Mouse (Mus musculus) lung, postnatal 0 days (tissue): ENCODE data around the gene Pcyox1. TPM values are rescaled to one million over a fixed set of nuclear protein-coding genes. Genes with fewer than 3 reads are reported as not detected.

Experiments used
- ATAC-seq: fragments of 200-750 bp; cut with Nextera tagmentation; 2 replicates; pipeline ENCODE4 v1.8.0; 2017; ENCODE audit warnings: moderate library complexity
- DNase-seq: peaks from one replicate; pipeline ENCODE4 v3.0.0-alpha.2; 2016; ENCODE audit warnings: low spot score
- H3K27ac ChIP-seq: fragments of 300-500 bp; sonication (generic); 2 replicates; pipeline ENCODE4 v1.5.1; 2014; ENCODE audit warnings: antibody characterized with exemption, mild to moderate bottlenecking, low read length, mixed read lengths
- H3K27me3 ChIP-seq: fragments of 300-500 bp; sonication (generic); replicated peaks from 2 replicates; pipeline ENCODE4 v1.6.1; 2014; ENCODE audit warnings: low read length, mixed read lengths; ENCODE audit not compliant: insufficient read depth
- H3K36me3 ChIP-seq: fragments of 300-500 bp; sonication (generic); 2 replicates; pipeline ENCODE4 v1.6.1; 2014; ENCODE audit warnings: low read length, mixed read lengths; ENCODE audit not compliant: insufficient read depth
- H3K4me1 ChIP-seq: fragments of 300-500 bp; sonication (generic); 2 replicates; pipeline ENCODE4 v1.6.1; 2014; ENCODE audit warnings: antibody characterized with exemption, low read depth, low read length, mixed read lengths; ENCODE audit not compliant: insufficient read depth
- H3K4me2 ChIP-seq: fragments of 300-500 bp; sonication (generic); replicated peaks from 2 replicates; pipeline ENCODE4 v1.6.1; 2014; ENCODE audit warnings: low read depth, mild to moderate bottlenecking, low read length, moderate library complexity, mixed read lengths
- H3K4me3 ChIP-seq: fragments of 300-500 bp; sonication (generic); 2 replicates; pipeline ENCODE4 v1.5.1; 2014; ENCODE audit warnings: low read depth, low read length
- H3K9ac ChIP-seq: fragments of 300-500 bp; sonication (generic); replicated peaks from 2 replicates; pipeline ENCODE4 v1.6.1; 2014; ENCODE audit warnings: low read depth, mild to moderate bottlenecking
- H3K9me3 ChIP-seq: fragments of 300-500 bp; sonication (generic); 2 replicates; pipeline ENCODE4 v1.6.1; 2016; ENCODE audit warnings: low read length, mixed read lengths
- CTCF ChIP-seq: IDR thresholded peaks from 2 replicates; pipeline ENCODE4 v1.5.1; 2016; ENCODE audit warnings: antibody characterized with exemption, mild to moderate bottlenecking
- EP300 ChIP-seq: IDR thresholded peaks from 2 replicates; pipeline ENCODE4 v1.6.1; 2016; ENCODE audit warnings: antibody characterized with exemption, mild to moderate bottlenecking, control low read depth
- WGBS: fragments of 180-500 bp; shearing (Covaris S2); extraction: QIAGEN DNeasy Blood & Tissue Kit; methylation state at CpG from one replicate; pipeline ENCODE4 v1.1.7; 2014; 5-methylcytosine and 5-hydroxymethylcytosine counted together
- polyA plus RNA-seq: library from polyadenylated mRNA; unstranded; fragments of >200 nt; fragmentation: Nextera tagmentation; extraction: Ambion mirVana; gene quantifications from 2 replicates; pipeline ENCODE4 v1.2.1, GENCODE M21; 2015

Gene Pcyox1
- polyA plus RNA-seq = 54.2 and 58.6 TPM in 2 replicates

DNA sequence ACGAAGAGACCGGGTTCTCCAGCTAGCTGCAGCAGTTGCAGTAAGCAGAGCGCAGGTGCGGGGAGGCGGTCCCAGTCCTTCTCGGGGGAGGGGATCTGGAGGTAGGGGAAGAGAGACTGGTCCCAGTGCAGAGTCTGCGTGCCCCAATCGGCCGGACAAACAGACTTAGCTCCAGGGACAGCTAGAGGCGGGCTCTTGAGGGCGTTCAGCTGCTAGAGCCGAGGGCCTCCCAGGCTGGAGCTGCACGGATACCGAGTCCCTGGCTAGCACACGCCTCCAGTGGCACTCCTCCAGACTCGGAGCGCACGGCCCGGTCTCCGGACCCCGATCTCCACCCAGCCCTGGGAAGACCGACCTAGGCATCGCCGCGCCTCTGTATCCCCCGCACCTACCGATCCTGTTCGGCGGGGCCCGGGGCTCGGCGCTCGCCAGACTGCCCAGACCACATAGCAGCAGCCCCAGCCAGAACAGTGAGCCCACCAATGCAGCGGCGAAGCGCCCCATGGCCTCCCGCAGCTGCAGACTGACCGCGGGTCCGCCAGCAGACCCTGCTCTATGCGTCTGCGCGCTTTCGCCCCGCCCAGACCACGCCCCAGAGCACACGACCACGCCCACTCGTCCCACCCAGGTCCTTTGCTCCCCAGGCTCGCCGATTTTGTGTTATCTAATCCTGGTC lies at the start of gene Pcyox1:
Gene Pcyox1, minus strand, starts transcription at position 574 of the 676 bp plus-strand sequence.
- ATAC-seq (peak; percentile 96), DNase-seq (peak; percentile 88)
- peak within 1 kb of the TSS; percentile 39 for H3K9ac ChIP-seq
- H3K27ac ChIP-seq = peak within 1 kb of the TSS; percentile 44
- TF ChIP-seq EP300 = no peak
- no peak for TF ChIP-seq CTCF
- peak within 1 kb of the TSS; percentile 72 for H3K4me2 ChIP-seq
- H3K27me3 ChIP-seq = no peaks in the 10 kb centered on the region
- H3K36me3 ChIP-seq = peaks cover 3% of the 10 kb centered on the region; the same call in 1 of the 2 replicates
- H3K9me3 ChIP-seq = no peaks in the 10 kb centered on the region
- H3K4me3 ChIP-seq = peak within 1 kb of the TSS; percentile 61
- under 1% methylated on average over 48 of the region's 51 CpGs for WGBS
- H3K4me1 ChIP-seq = peaks cover 14% of the 10 kb centered on the region; the same call in 1 of the 2 replicates

- DNase-seq (no peak), ATAC-seq (no peak)
- H3K27me3 ChIP-seq = no peaks in the 10 kb centered on the region
- H3K9me3 ChIP-seq = no peaks in the 10 kb centered on the region
- no peak overlapping the region for H3K4me2 ChIP-seq
- no peak overlapping the region for H3K4me3 ChIP-seq
- H3K27ac ChIP-seq = no peak overlapping the region
- TF ChIP-seq CTCF = no peak
- no peak for TF ChIP-seq EP300
- no peak overlapping the region for H3K9ac ChIP-seq
- no peaks in the 10 kb centered on the region for H3K4me1 ChIP-seq
- H3K36me3 ChIP-seq = peaks cover 19% of the 10 kb centered on the region
- 90% methylated on average over 18 of the region's 18 CpGs for WGBS
These were observed 48.6 kb upstream of the Pcyox1 start for GRCm38 (mm10) chr6:86445551-86445950.

DNA sequence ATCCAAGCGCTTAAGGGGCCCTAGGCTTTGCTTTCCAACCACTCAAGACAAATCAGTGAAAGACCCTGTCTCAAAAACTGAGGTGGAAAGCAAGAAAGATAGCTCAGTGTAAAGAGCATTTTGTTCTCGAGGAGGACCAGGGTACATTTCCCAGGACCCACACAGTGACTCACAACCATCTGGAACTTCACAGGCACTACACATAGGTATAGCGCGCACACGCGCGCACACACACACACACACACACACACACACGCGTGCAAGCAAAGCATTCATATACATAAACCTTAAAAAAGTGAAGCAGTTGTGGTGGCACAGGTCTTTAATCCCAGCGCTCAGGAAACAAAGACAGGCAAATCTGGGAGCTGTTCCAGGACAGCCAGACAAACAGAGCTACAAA lies 44.6 kb upstream of the Pcyox1 start:
- no peak overlapping the region for H3K27ac ChIP-seq
- no peak for ATAC-seq
- WGBS = 95% methylated on average over 10 of the region's 10 CpGs

GRCm38 (mm10) chr6:86439531-86439930 lies 42.6 kb upstream of the Pcyox1 start:
- 90% methylated on average over 1 of the region's 1 CpGs for WGBS
- Histone ChIP-seq H3K36me3 (peaks cover 3% of the 10 kb centered on the region; the same call in 1 of the 2 replicates), H3K27me3 (no peaks in the 10 kb centered on the region), H3K4me2 (peak overlapping the region; percentile 91; the same call in 1 of the 2 replicates), H3K9me3 (no peaks in the 10 kb centered on the region), H3K9ac (peak overlapping the region; percentile 94; the same call in 1 of the 2 replicates), H3K27ac (no peak overlapping the region), H3K4me1 (no peaks in the 10 kb centered on the region), H3K4me3 (no peak overlapping the region)
- ATAC-seq (no peak), DNase-seq (no peak)
- TF ChIP-seq CTCF = no peak
- TF ChIP-seq EP300 = no peak

More for the DNA sequence above, 44.6 kb upstream of the Pcyox1 start:
- Histone ChIP-seq H3K27me3 (no peaks in the 10 kb centered on the region), H3K36me3 (peaks cover 7% of the 10 kb centered on the region; the same call in 1 of the 2 replicates), H3K9me3 (no peaks in the 10 kb centered on the region), H3K9ac (no peak overlapping the region), H3K4me2 (no peak overlapping the region), H3K4me1 (no peaks in the 10 kb centered on the region), H3K4me3 (no peak overlapping the region)
- no peak for DNase-seq
- TF ChIP-seq EP300 = no peak
- no peak for TF ChIP-seq CTCF

- Histone ChIP-seq H3K9ac (peak overlapping the region; percentile 94), H3K4me3 (peak overlapping the region; percentile 81), H3K4me2 (peak overlapping the region; percentile 91), H3K4me1 (no peaks in the 10 kb centered on the region), H3K27ac (peak overlapping the region; percentile 97), H3K9me3 (no peaks in the 10 kb centered on the region), H3K36me3 (peaks cover 3% of the 10 kb centered on the region; the same call in 1 of the 2 replicates), H3K27me3 (no peaks in the 10 kb centered on the region)
- WGBS = 3% methylated on average over 13 of the region's 13 CpGs
- no peak for ATAC-seq
- peak; percentile 25 for DNase-seq
- TF ChIP-seq CTCF (no peak), EP300 (no peak)
These were observed 42.2 kb upstream of the Pcyox1 start for GRCm38 (mm10) chr6:86439119-86439496.

DNA sequence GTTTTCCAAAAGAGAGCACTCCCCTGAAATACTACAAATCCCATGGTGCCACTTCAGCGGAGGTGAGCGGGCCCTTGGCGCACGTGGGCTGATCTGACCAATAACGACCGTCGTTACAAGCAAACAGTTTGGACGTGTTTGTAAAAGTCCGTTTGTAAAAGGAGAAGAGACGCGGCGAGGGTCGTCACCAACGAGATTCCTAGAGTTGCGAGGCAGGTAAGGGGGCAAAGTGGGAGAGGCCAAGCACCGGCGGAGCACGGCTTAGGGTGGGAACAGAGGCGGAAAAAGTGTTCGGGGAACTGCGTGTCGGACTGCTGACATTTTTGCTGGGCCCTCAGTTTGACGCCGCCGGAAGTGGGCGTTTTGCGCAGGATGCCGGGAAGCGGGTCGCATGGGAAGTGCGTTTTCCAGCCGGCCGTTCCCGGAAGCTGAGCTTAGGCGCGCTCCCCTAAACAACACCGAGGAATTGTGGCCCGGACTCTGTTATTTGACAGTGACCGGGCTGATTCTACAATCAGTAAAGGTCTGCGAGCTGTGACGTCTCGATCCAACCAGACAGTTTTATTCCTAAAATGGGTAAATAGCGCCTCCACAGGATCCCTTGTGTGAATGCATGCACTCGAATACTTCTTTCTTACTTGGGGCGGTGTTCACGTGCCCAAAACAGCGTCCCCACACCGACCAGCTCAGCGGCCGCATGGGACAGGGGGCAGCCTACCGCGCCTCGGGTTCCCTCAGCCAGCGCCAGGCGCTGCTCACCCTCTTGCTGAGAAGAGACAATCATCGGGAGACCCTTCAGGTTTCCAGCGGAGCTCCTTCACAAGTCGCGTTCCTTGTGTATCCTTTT lies 41.5 kb upstream of the Pcyox1 start, which contains the start of gene C87436:
Gene C87436, plus strand, starts transcription at position 103 of the 847 bp plus-strand sequence.
- TF ChIP-seq CTCF = peak; percentile 67
- TF ChIP-seq EP300 = peak; percentile 55; the same call in 1 of the 2 replicates
- Histone ChIP-seq H3K36me3 (peaks cover 3% of the 10 kb centered on the region; the same call in 1 of the 2 replicates), H3K9me3 (no peaks in the 10 kb centered on the region), H3K4me1 (no peaks in the 10 kb centered on the region), H3K27ac (peak within 1 kb of the TSS; percentile 97), H3K4me2 (peak within 1 kb of the TSS; percentile 91), H3K4me3 (peak within 1 kb of the TSS; percentile 81), H3K27me3 (no peaks in the 10 kb centered on the region), H3K9ac (peak within 1 kb of the TSS; percentile 94)
- peak; percentile 96 for ATAC-seq
- peak; percentile 98 for DNase-seq
- under 1% methylated on average over 59 of the region's 59 CpGs for WGBS
